ENCODE assay signal across 8 mouse cellular contexts in the genomic region with DNA sequence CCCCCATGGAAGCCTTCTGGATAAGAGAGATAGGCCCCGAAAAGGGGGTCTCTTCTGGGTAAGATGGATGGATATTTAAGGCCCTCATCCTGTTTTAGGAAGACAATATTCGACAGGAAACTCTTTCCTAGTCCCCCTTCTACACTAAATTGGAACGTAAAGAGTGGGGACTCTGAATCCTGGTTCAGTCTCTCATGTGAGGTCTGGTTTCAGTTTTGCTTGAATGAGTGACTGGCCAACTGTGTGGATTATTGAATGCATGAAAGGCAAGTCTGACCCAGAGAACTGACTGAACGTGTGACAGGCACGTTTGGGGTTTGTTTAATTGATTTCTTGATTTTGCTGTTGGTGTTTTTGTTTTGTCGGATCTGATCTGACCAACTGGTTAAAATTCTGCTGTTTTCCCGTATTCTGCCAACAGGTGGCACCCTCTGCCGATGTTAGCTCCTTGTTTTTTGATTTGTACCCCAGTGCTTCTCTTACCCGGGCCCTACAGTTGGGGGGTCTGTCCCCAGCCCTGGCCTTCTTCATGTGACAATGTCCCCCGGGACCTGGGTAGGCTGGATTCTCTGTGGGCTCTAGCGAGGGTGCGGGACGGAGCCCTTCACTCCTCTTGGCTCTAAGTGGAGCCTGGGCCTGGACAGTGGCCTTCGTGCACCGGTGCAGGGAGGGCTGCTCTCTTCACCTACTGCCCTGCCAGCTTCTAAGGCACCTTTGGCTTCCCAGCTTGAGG. TPM values are rescaled to one million over a fixed set of nuclear protein-coding genes. Genes with fewer than 3 reads are reported as not detected.
DNase-seq lines count a peak whose midpoint lies in the region; ATAC-seq and TF ChIP-seq lines count a peak whose summit lies in the region.

No protein-coding gene starts in this region.

- H3K4me3 ChIP-seq in bone marrow macrophage, adult 2 months (ENCODE audit: insufficient read depth, low read length) = peak overlapping the region; percentile 30
- H3K4me3 ChIP-seq in embryonic fibroblast, embryonic 13.5 days (ENCODE audit: insufficient read depth, low read length) = peak overlapping the region; percentile 26; the same call in 1 of the 2 replicates
- H3K4me3 ChIP-seq in heart, embryonic 10.5 days = peak overlapping the region; percentile 44
- peak overlapping the region; percentile 5; the same call in 1 of the 2 replicates for H3K4me3 ChIP-seq in kidney, embryonic 14.5 days (ENCODE audit: low read length)
- peak overlapping the region; percentile 8; the same call in 1 of the 2 replicates for H3K4me3 ChIP-seq in midbrain, postnatal 0 days (ENCODE audit: low read depth, low read length)

- WGBS in heart, embryonic 10.5 days = 25% methylated on average over 15 of the region's 15 CpGs
- WGBS in kidney, embryonic 14.5 days = 26% methylated on average over 15 of the region's 15 CpGs
- WGBS in midbrain, postnatal 0 days = 25% methylated on average over 15 of the region's 15 CpGs

- H3K27ac ChIP-seq in bone marrow macrophage, adult 2 months (ENCODE audit: insufficient read depth, low read depth, low read length) = no peak overlapping the region
- no peak overlapping the region for H3K27ac ChIP-seq in embryonic fibroblast, embryonic 13.5 days (ENCODE audit: insufficient read depth, low read length)
- peak overlapping the region; percentile 52; the same call in 1 of the 2 replicates for H3K27ac ChIP-seq in heart, embryonic 10.5 days
- no peak overlapping the region for H3K27ac ChIP-seq in kidney, embryonic 14.5 days (ENCODE audit: low read depth, low read length)
- no peak overlapping the region for H3K27ac ChIP-seq in midbrain, postnatal 0 days (ENCODE audit: low read depth, low read length)

- TF ChIP-seq CTCF in bone marrow macrophage, adult 2 months (IDR thresholded peaks at IDR 0.05; ENCODE audit: low read depth, low read length) = peak; percentile 71
- TF ChIP-seq CTCF in embryonic fibroblast, embryonic 13.5 days (IDR thresholded peaks at IDR 0.05; ENCODE audit: borderline replicate concordance, insufficient read depth, low read length) = no peak
- peak; percentile 83 for TF ChIP-seq CTCF in midbrain, postnatal 0 days (IDR thresholded peaks at IDR 0.05)

- peak; percentile 39; the same call in 1 of the 2 replicates for ATAC-seq in kidney, embryonic 14.5 days (ENCODE audit: low FRiP score, low TSS enrichment)
- ATAC-seq in midbrain, postnatal 0 days (ENCODE audit: low FRiP score) = peak; percentile 44; the same call in 1 of the 2 replicates

- peak overlapping the region; percentile 39 for H3K4me2 ChIP-seq in kidney, embryonic 14.5 days (replicated peaks; ENCODE audit: low read depth, low read length)
- peak overlapping the region; percentile 43 for H3K4me2 ChIP-seq in midbrain, postnatal 0 days (ENCODE audit: low read depth, low read length, poor library complexity, severe bottlenecking)

- H3K27me3 ChIP-seq in heart, embryonic 10.5 days (ENCODE audit: insufficient read depth, poor library complexity, severe bottlenecking) = no peaks in the 10 kb centered on the region
- H3K27me3 ChIP-seq in kidney, embryonic 14.5 days (ENCODE audit: control insufficient read depth, insufficient read depth, low read length) = no peaks in the 10 kb centered on the region
- H3K27me3 ChIP-seq in midbrain, postnatal 0 days (ENCODE audit: insufficient read depth, low read length) = no peaks in the 10 kb centered on the region
- no peaks in the 10 kb centered on the region for H3K27me3 ChIP-seq in splenic B cell, adult 2 months (ENCODE audit: control insufficient read depth, insufficient read depth, low read length, poor library complexity, severe bottlenecking)

- peaks cover 7% of the 10 kb centered on the region for H3K4me1 ChIP-seq in bone marrow macrophage, adult 2 months (ENCODE audit: control insufficient read depth, insufficient read depth, low read length)
- no peaks in the 10 kb centered on the region for H3K4me1 ChIP-seq in embryonic fibroblast, embryonic 13.5 days (ENCODE audit: control insufficient read depth, insufficient read depth, low read length)
- peaks cover 4% of the 10 kb centered on the region; the same call in 1 of the 2 replicates for H3K4me1 ChIP-seq in heart, embryonic 10.5 days
- no peaks in the 10 kb centered on the region for H3K4me1 ChIP-seq in kidney, embryonic 14.5 days (ENCODE audit: control insufficient read depth, insufficient read depth, low read length)
- no peaks in the 10 kb centered on the region for H3K4me1 ChIP-seq in midbrain, postnatal 0 days (ENCODE audit: insufficient read depth, low read length)

- no peaks in the 10 kb centered on the region for H3K9me3 ChIP-seq in heart, embryonic 10.5 days
- no peaks in the 10 kb centered on the region for H3K9me3 ChIP-seq in kidney, embryonic 14.5 days (ENCODE audit: control insufficient read depth, low read length)
- no peaks in the 10 kb centered on the region for H3K9me3 ChIP-seq in midbrain, postnatal 0 days (ENCODE audit: low read length)

- DNase-seq in CD4-positive, CD25-positive, alpha-beta regulatory T cell, adult 2 months (ENCODE audit: low read depth, low spot score) = peak; percentile 79
- peak; percentile 76 for DNase-seq in heart, embryonic 10.5 days (ENCODE audit: low spot score)
- peak; percentile 53 for DNase-seq in liver
- peak; percentile 72 for DNase-seq in midbrain, postnatal 0 days (ENCODE audit: low spot score)
- peak; percentile 80 for DNase-seq in splenic B cell, adult 2 months (ENCODE audit: low read depth, low spot score)

- no peak for TF ChIP-seq POLR2A in bone marrow macrophage, adult 2 months (IDR thresholded peaks at IDR 0.05; ENCODE audit: borderline replicate concordance, low read depth, low read length)
- no peak for TF ChIP-seq POLR2A in embryonic fibroblast, embryonic 13.5 days (IDR thresholded peaks at IDR 0.05; ENCODE audit: low read depth, low read length)

- no peaks in the 10 kb centered on the region for H3K36me3 ChIP-seq in heart, embryonic 10.5 days
- H3K36me3 ChIP-seq in kidney, embryonic 14.5 days (ENCODE audit: control insufficient read depth, insufficient read depth, low read length) = no peaks in the 10 kb centered on the region
- H3K36me3 ChIP-seq in midbrain, postnatal 0 days (ENCODE audit: insufficient read depth, low read length) = no peaks in the 10 kb centered on the region
- H3K36me3 ChIP-seq in splenic B cell, adult 2 months (ENCODE audit: control insufficient read depth, insufficient read depth, low read length, poor library complexity, severe bottlenecking) = no peaks in the 10 kb centered on the region

- H3K9ac ChIP-seq in kidney, embryonic 14.5 days (ENCODE audit: low read depth, low read length) = peak overlapping the region; percentile 54; the same call in 1 of the 2 replicates
- no peak overlapping the region; the same call in 1 of the 2 replicates for H3K9ac ChIP-seq in midbrain, postnatal 0 days (replicated peaks; ENCODE audit: low read length, poor library complexity, severe bottlenecking)

RNA-seq across cellular contexts. Expression of gene Rtraf, which starts 16.1 kb away (rescaled TPM):
- polyA plus RNA-seq in bone marrow macrophage, adult 2 months (2012; ENCODE audit: insufficient read depth, insufficient read length, missing spikeins) = 100.0 and 110 TPM in 2 replicates
- polyA plus RNA-seq in embryonic fibroblast, embryonic 13.5 days (2011; ENCODE audit: insufficient read length, low read depth, missing spikeins) = 164 TPM in 2 replicates
- polyA plus RNA-seq in heart, embryonic 10.5 days (2016; fragmentation: Nextera tagmentation; extraction: Ambion mirVana) = 182 and 196 TPM in 2 replicates
- polyA plus RNA-seq in kidney, embryonic 14.5 days (2014; fragmentation: Nextera tagmentation; extraction: Ambion mirVana) = 230 and 277 TPM in 2 replicates
- total RNA-seq in midbrain, postnatal 0 days (2014; rRNA removed) = 72.8 and 85.3 TPM in 2 replicates
- polyA plus RNA-seq in midbrain, postnatal 0 days (2015; fragmentation: Nextera tagmentation; extraction: Ambion mirVana) = 131 and 137 TPM in 2 replicates
